Mouse (Mus musculus): Measurements from ENCODE around the gene Fgfrl1.

GRCm38 (mm10) chr5:108651136-108651720 is 41.0 kb upstream of the Fgfrl1 start:
- TF ChIP-seq CTCF (IDR thresholded peaks at IDR 0.05; ENCODE audit: borderline replicate concordance, insufficient read depth, low read length) (no peak), POLR2A (IDR thresholded peaks at IDR 0.05; ENCODE audit: low read depth, low read length) (no peak)

Data from embryonic fibroblast, embryonic 13.5 days (primary cell).